Mouse (Mus musculus) liver, embryonic 12.5 days (tissue): ENCODE measurements around the gene Hoxc8. TPM values are rescaled to one million over a fixed set of nuclear protein-coding genes. Genes with fewer than 3 reads are reported as not detected.
A peak's percentile ranks its signal among the peaks of the same experiment; 100 is the strongest.

Experiments used
- ATAC-seq: fragments of 200-750 bp; cut with Nextera tagmentation; 2 replicates; pipeline ENCODE4 v1.8.0; 2017; ENCODE audit warnings: moderate number of reproducible peaks, mild to moderate bottlenecking, moderate library complexity
- H3K27ac ChIP-seq: fragments of 300-500 bp; sonication (generic); 2 replicates; pipeline ENCODE4 v1.5.1; 2016; ENCODE audit warnings: mild to moderate bottlenecking
- H3K27me3 ChIP-seq: fragments of 300-500 bp; sonication (generic); replicated peaks from 2 replicates; pipeline ENCODE4 v1.6.1; 2016; ENCODE audit warnings: mild to moderate bottlenecking, moderate library complexity
- H3K36me3 ChIP-seq: fragments of 300-500 bp; sonication (generic); 2 replicates; pipeline ENCODE4 v1.6.1; 2016; ENCODE audit warnings: mild to moderate bottlenecking, moderate library complexity
- H3K4me1 ChIP-seq: fragments of 300-500 bp; sonication (generic); 2 replicates; pipeline ENCODE4 v1.6.1; 2016
- H3K4me2 ChIP-seq: fragments of 300-500 bp; sonication (generic); 2 replicates; pipeline ENCODE4 v1.6.1; 2016; ENCODE audit warnings: mild to moderate bottlenecking, moderate library complexity
- H3K4me3 ChIP-seq: fragments of 300-500 bp; sonication (generic); 2 replicates; pipeline ENCODE4 v1.5.1; 2016; ENCODE audit warnings: mild to moderate bottlenecking, moderate library complexity
- H3K9ac ChIP-seq: fragments of 300-500 bp; sonication (generic); 2 replicates; pipeline ENCODE4 v1.6.1; 2016; ENCODE audit warnings: mild to moderate bottlenecking, moderate library complexity
- H3K9me3 ChIP-seq: fragments of 300-500 bp; sonication (generic); replicated peaks from 2 replicates; pipeline ENCODE4 v1.6.1; 2016; ENCODE audit warnings: mild to moderate bottlenecking, moderate library complexity
- WGBS: fragments of 180-500 bp; shearing (Covaris S2); methylation state at CpG from one replicate; pipeline ENCODE4 v1.1.7; 2016; ENCODE audit not compliant: insufficient replicate concordance; 5-methylcytosine and 5-hydroxymethylcytosine counted together
- polyA plus RNA-seq: library from polyadenylated mRNA; unstranded; fragments of >200 nt; fragmentation: Nextera tagmentation; extraction: Ambion mirVana; gene quantifications from 2 replicates; pipeline ENCODE4 v1.2.1, GENCODE M21; 2016

The Hoxc8 gene
- polyA plus RNA-seq, 1 experiment from 2014 or later = 0.08 TPM

- Histone ChIP-seq H3K4me2 (no peak overlapping the region), H3K4me3 (no peak overlapping the region), H3K27me3 (peaks cover 96% of the 10 kb centered on the region), H3K9ac (no peak overlapping the region), H3K27ac (no peak overlapping the region), H3K36me3 (no peaks in the 10 kb centered on the region), H3K9me3 (no peaks in the 10 kb centered on the region), H3K4me1 (no peaks in the 10 kb centered on the region)
- no peak for ATAC-seq
- 4% methylated on average over 26 of the region's 26 CpGs for WGBS
Measured at GRCm38 (mm10) chr15:103032646-103033575, 42.5 kb downstream of the Hoxc8 start.

GRCm38 (mm10) chr15:103034043-103034806 is 43.8 kb downstream of the Hoxc8 start:
- no peak overlapping the region for H3K27ac ChIP-seq
- H3K27me3 ChIP-seq = peaks cover 96% of the 10 kb centered on the region
- peak overlapping the region; percentile 41 for H3K4me3 ChIP-seq
- H3K4me2 ChIP-seq = peak overlapping the region; percentile 39
- no peaks in the 10 kb centered on the region for H3K9me3 ChIP-seq
- no peak for ATAC-seq
- 0 out of 2 replicates have a peak overlapping the region, but pooled peaks have one; percentile 7 for H3K9ac ChIP-seq
- no peaks in the 10 kb centered on the region for H3K36me3 ChIP-seq
- no peaks in the 10 kb centered on the region for H3K4me1 ChIP-seq
- 2% methylated on average over 23 of the region's 24 CpGs for WGBS

GRCm38 (mm10) chr15:103034807-103035547 is 44.6 kb downstream of the Hoxc8 start:
- 3% methylated on average over 34 of the region's 34 CpGs for WGBS
- Histone ChIP-seq H3K36me3 (no peaks in the 10 kb centered on the region), H3K27me3 (peaks cover 98% of the 10 kb centered on the region), H3K4me2 (peak overlapping the region; percentile 39), H3K27ac (no peak overlapping the region), H3K4me3 (peak overlapping the region; percentile 41), H3K4me1 (no peaks in the 10 kb centered on the region), H3K9me3 (no peaks in the 10 kb centered on the region), H3K9ac (peak overlapping the region; percentile 27; the same call in 1 of the 2 replicates)
- no peak for ATAC-seq

- H3K4me1 ChIP-seq = no peaks in the 10 kb centered on the region
- peaks cover 98% of the 10 kb centered on the region for H3K27me3 ChIP-seq
- H3K9me3 ChIP-seq = no peaks in the 10 kb centered on the region
- peak overlapping the region; percentile 41 for H3K4me3 ChIP-seq
- peak overlapping the region; percentile 27; the same call in 1 of the 2 replicates for H3K9ac ChIP-seq
- H3K36me3 ChIP-seq = no peaks in the 10 kb centered on the region
- H3K27ac ChIP-seq = no peak overlapping the region
- ATAC-seq = no peak
- 3% methylated on average over 14 of the region's 14 CpGs for WGBS
- H3K4me2 ChIP-seq = peak overlapping the region; percentile 39
Measured at GRCm38 (mm10) chr15:103035548-103035881, 45.1 kb downstream of the Hoxc8 start.

GRCm38 (mm10) chr15:103037579-103037978 is 47.2 kb downstream of the Hoxc8 start:
- peaks cover 100% of the 10 kb centered on the region for H3K27me3 ChIP-seq
- H3K9me3 ChIP-seq = no peaks in the 10 kb centered on the region
- H3K4me1 ChIP-seq = no peaks in the 10 kb centered on the region
- H3K9ac ChIP-seq = no peak overlapping the region
- WGBS = 11% methylated on average over 1 of the region's 1 CpGs
- H3K27ac ChIP-seq = no peak overlapping the region
- no peaks in the 10 kb centered on the region for H3K36me3 ChIP-seq
- ATAC-seq = no peak
- no peak overlapping the region for H3K4me2 ChIP-seq
- H3K4me3 ChIP-seq = no peak overlapping the region

GRCm38 (mm10) chr15:103038701-103039480 is 48.5 kb downstream of the Hoxc8 start:
- Histone ChIP-seq H3K27ac (no peak overlapping the region), H3K4me3 (no peak overlapping the region), H3K36me3 (no peaks in the 10 kb centered on the region), H3K27me3 (peaks cover 100% of the 10 kb centered on the region), H3K4me1 (no peaks in the 10 kb centered on the region), H3K4me2 (no peak overlapping the region), H3K9ac (no peak overlapping the region), H3K9me3 (no peaks in the 10 kb centered on the region)
- ATAC-seq = no peak
- WGBS = 17% methylated on average over 10 of the region's 10 CpGs

- WGBS = 16% methylated on average over 3 of the region's 3 CpGs
- no peak for ATAC-seq
- peaks cover 99% of the 10 kb centered on the region for H3K27me3 ChIP-seq
Measured at GRCm38 (mm10) chr15:103039609-103040008, 49.2 kb downstream of the Hoxc8 start.

GRCm38 (mm10) chr15:103040601-103041000 is 50.2 kb downstream of the Hoxc8 start:
- WGBS = 13% methylated on average over 12 of the region's 12 CpGs
- H3K4me2 ChIP-seq = no peak overlapping the region

More at GRCm38 (mm10) chr15:103039609-103040008, 49.2 kb downstream of the Hoxc8 start:
- Histone ChIP-seq H3K4me3 (no peak overlapping the region), H3K4me1 (no peaks in the 10 kb centered on the region), H3K36me3 (no peaks in the 10 kb centered on the region), H3K27ac (no peak overlapping the region), H3K9me3 (no peaks in the 10 kb centered on the region), H3K4me2 (no peak overlapping the region), H3K9ac (no peak overlapping the region)

GRCm38 (mm10) chr15:103041613-103042012 is 51.2 kb downstream of the Hoxc8 start:
- no peak overlapping the region for H3K27ac ChIP-seq
- WGBS = 16% methylated on average over 5 of the region's 5 CpGs

More at GRCm38 (mm10) chr15:103040601-103041000, 50.2 kb downstream of the Hoxc8 start:
- ATAC-seq = no peak
- no peak overlapping the region for H3K4me3 ChIP-seq
- no peak overlapping the region; the same call in 1 of the 2 replicates for H3K9ac ChIP-seq
- no peaks in the 10 kb centered on the region for H3K36me3 ChIP-seq
- H3K27me3 ChIP-seq = peaks cover 95% of the 10 kb centered on the region
- H3K27ac ChIP-seq = no peak overlapping the region
- no peaks in the 10 kb centered on the region for H3K4me1 ChIP-seq
- no peaks in the 10 kb centered on the region for H3K9me3 ChIP-seq

GRCm38 (mm10) chr15:103042209-103042608 is 51.8 kb downstream of the Hoxc8 start:
- Histone ChIP-seq H3K27me3 (peaks cover 89% of the 10 kb centered on the region), H3K27ac (no peak overlapping the region)
- 4% methylated on average over 1 of the region's 1 CpGs for WGBS

More at GRCm38 (mm10) chr15:103041613-103042012, 51.2 kb downstream of the Hoxc8 start:
- Histone ChIP-seq H3K36me3 (no peaks in the 10 kb centered on the region), H3K4me2 (no peak overlapping the region), H3K4me1 (no peaks in the 10 kb centered on the region), H3K9ac (no peak overlapping the region), H3K27me3 (peaks cover 91% of the 10 kb centered on the region), H3K9me3 (no peaks in the 10 kb centered on the region), H3K4me3 (no peak overlapping the region)
- ATAC-seq = no peak

More at GRCm38 (mm10) chr15:103042209-103042608, 51.8 kb downstream of the Hoxc8 start:
- ATAC-seq = no peak
- no peak overlapping the region for H3K4me3 ChIP-seq
- no peaks in the 10 kb centered on the region for H3K9me3 ChIP-seq
- H3K4me2 ChIP-seq = no peak overlapping the region
- H3K36me3 ChIP-seq = no peaks in the 10 kb centered on the region
- H3K9ac ChIP-seq = no peak overlapping the region
- H3K4me1 ChIP-seq = no peaks in the 10 kb centered on the region
